Mouse (Mus musculus) E14TG2a.4 (cell line): Measurements from ENCODE around the gene Armc3.

Experiments
- H3K27me3 ChIP-seq: 2 replicates; pipeline ENCODE4 v1.6.1; 2014; ENCODE audit warnings: low read length, control low read depth; ENCODE audit not compliant: insufficient read depth
- H3K36me3 ChIP-seq: 2 replicates; pipeline ENCODE4 v1.6.1; 2014; ENCODE audit warnings: low read length, control low read depth; ENCODE audit not compliant: insufficient read depth
- H3K4me1 ChIP-seq: replicated peaks from 2 replicates; pipeline ENCODE4 v1.6.1; 2014; ENCODE audit warnings: low read depth, low read length, control low read depth
- H3K4me3 ChIP-seq: replicated peaks from 2 replicates; pipeline ENCODE4 v1.5.1; 2014; ENCODE audit warnings: mild to moderate bottlenecking, low read length
- H3K9me3 ChIP-seq: 2 replicates; pipeline ENCODE4 v1.6.1; 2014; ENCODE audit warnings: low read length, control low read depth
- CTCF ChIP-seq: conservative IDR thresholded peaks from 2 replicates; pipeline ENCODE4 v1.5.1; 2014; ENCODE audit warnings: low read length
- NANOG ChIP-seq: IDR thresholded peaks from 2 replicates; pipeline ENCODE4 v1.6.1; 2014; ENCODE audit warnings: borderline replicate concordance, low read length, mixed read lengths
- POU5F1 ChIP-seq: IDR thresholded peaks from 2 replicates; pipeline ENCODE4 v1.6.1; 2014; ENCODE audit warnings: low read length, borderline replicate concordance

The Armc3 gene

DNA sequence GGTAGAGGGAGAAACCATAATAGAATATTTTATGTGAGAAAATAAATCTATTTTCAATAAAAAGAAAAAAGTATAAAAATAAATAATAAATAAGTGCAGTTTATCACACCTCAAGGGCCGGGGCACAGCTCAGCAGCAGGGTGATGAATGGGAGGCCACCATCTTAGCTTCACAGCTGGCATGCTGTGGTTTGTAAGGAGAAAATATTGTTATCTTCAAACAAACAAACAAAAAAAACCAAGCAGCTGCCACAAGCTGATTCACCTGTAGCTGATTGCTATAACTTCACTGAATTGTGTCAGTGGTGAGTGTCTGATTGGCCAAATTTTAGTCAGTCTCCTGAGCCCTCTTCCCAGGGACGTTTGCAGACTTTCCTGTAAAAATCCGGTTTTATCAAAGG, 120.2 kb downstream of the Armc3 start:
- H3K4me1 ChIP-seq: no peaks in the 10 kb centered on the region
- H3K27me3 ChIP-seq: peaks cover 17% of the 10 kb centered on the region
- H3K36me3 ChIP-seq: no peaks in the 10 kb centered on the region
- no peak for TF ChIP-seq CTCF
- TF ChIP-seq NANOG: no peak
- no peak for TF ChIP-seq POU5F1
- H3K9me3 ChIP-seq: peaks cover 16% of the 10 kb centered on the region
- no peak overlapping the region for H3K4me3 ChIP-seq

DNA sequence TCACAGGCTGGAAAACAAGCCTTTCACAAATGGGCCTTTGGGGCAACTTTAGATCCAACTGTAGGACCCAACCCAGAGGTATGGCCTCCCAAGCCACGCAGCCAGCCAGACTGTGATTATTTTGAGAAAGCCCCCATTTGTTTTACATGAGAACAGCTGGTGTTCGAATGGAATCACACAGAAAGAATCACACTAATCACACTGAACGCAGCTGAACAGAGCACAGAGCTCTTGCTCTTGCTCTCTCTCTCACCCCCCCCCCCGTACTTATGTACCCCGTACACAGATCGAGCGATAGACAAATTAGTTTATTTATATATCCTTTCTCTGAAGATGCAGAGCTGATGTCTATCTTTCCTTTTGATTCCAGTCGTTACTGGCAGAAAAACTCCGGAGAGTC, 123.3 kb downstream of the Armc3 start:
- H3K27me3 ChIP-seq: peaks cover 12% of the 10 kb centered on the region; the same call in 1 of the 2 replicates
- no peak overlapping the region for H3K4me3 ChIP-seq
- TF ChIP-seq CTCF (no peak), POU5F1 (no peak), NANOG (no peak)
- H3K36me3 ChIP-seq: no peaks in the 10 kb centered on the region
- no peaks in the 10 kb centered on the region for H3K4me1 ChIP-seq
- H3K9me3 ChIP-seq: no peaks in the 10 kb centered on the region

DNA sequence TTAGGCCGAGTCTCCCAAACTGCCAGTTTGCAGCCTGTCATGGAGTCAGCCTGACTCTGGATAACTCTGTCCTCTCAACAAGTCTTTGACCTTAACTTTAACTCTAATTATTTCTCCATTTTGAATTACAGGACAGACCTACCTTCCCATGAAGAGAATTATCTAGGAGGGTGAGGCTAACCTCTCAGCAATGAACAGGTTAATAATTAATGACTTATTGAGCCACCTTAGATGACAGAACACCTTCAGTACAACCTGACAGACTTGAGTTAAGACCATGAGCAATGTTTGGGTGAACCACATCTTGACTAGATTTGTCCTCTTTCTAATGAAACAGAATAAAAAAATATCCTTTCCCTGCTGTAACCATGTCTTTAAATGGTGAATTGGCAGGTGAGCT, 127.3 kb downstream of the Armc3 start:
- no peak overlapping the region for H3K4me3 ChIP-seq
- no peaks in the 10 kb centered on the region for H3K4me1 ChIP-seq
- no peaks in the 10 kb centered on the region for H3K27me3 ChIP-seq
- H3K9me3 ChIP-seq: no peaks in the 10 kb centered on the region
- no peak for TF ChIP-seq NANOG
- TF ChIP-seq POU5F1: no peak
- TF ChIP-seq CTCF: no peak
- no peaks in the 10 kb centered on the region for H3K36me3 ChIP-seq

DNA sequence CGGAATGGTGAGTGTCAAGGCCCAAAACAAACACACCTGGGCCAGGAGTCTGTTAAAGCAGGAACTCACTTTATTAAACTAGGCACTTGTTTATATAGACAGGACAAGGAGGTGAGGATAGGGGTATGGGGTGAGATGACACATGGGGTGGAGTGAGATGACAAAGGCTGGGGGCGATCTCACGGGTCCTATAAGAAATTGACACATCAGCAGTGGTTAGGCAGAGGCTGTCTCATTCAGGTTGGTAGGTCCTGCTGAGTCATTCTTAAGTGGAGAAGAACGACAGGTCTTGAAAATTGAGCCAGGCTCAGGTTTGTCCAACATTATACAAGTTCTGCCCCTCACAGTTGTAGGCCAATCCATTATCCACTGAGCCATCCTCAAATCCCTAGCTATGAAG, 128.7 kb downstream of the Armc3 start:
- H3K9me3 ChIP-seq: no peaks in the 10 kb centered on the region
- no peaks in the 10 kb centered on the region for H3K4me1 ChIP-seq
- no peak for TF ChIP-seq CTCF
- TF ChIP-seq POU5F1: no peak
- no peak for TF ChIP-seq NANOG
- H3K27me3 ChIP-seq: no peaks in the 10 kb centered on the region
- H3K4me3 ChIP-seq: no peak overlapping the region
- no peaks in the 10 kb centered on the region for H3K36me3 ChIP-seq

DNA sequence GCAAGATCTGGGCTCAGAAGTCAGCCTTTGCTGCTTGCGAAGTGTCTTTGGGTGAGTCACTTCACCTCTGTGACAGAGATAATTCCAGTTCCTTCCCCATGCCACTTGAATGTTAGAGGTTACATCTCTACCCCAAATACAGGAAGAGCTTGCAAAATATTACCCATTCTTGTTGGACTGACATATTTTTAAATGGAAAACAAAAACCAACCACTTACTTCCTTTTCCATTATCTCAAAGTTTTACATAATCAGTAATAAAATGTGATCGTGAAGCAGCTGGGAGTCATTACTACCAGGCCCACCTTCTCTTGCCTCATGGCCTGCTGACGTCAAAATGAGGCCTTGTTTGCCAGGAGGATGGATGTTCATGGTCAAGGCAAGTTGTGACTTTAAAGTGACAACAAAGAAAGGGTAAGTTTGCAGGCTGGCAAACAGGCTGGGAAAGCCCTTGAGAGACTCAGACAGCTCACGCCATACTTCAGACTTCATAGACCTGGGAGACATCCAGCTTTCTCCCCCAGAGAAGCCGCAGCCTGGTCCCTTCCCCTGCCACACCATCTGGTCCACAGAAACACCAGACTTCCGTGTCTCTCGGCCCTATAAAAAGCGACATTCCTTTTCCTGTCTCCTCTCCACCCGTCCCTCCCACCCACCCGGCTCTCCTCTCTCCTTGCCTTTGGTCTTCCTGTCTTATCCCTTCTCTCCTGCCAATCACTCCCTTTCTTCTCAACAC, 145.0 kb downstream of the Armc3 start:
- no peaks in the 10 kb centered on the region for H3K9me3 ChIP-seq
- H3K36me3 ChIP-seq: no peaks in the 10 kb centered on the region
- no peak overlapping the region for H3K4me3 ChIP-seq
- H3K4me1 ChIP-seq: no peaks in the 10 kb centered on the region
- 0 out of 2 replicates have a peak, but pooled peaks cover 3% of the 10 kb centered on the region for H3K27me3 ChIP-seq
- TF ChIP-seq CTCF (no peak), NANOG (no peak), POU5F1 (no peak)

DNA sequence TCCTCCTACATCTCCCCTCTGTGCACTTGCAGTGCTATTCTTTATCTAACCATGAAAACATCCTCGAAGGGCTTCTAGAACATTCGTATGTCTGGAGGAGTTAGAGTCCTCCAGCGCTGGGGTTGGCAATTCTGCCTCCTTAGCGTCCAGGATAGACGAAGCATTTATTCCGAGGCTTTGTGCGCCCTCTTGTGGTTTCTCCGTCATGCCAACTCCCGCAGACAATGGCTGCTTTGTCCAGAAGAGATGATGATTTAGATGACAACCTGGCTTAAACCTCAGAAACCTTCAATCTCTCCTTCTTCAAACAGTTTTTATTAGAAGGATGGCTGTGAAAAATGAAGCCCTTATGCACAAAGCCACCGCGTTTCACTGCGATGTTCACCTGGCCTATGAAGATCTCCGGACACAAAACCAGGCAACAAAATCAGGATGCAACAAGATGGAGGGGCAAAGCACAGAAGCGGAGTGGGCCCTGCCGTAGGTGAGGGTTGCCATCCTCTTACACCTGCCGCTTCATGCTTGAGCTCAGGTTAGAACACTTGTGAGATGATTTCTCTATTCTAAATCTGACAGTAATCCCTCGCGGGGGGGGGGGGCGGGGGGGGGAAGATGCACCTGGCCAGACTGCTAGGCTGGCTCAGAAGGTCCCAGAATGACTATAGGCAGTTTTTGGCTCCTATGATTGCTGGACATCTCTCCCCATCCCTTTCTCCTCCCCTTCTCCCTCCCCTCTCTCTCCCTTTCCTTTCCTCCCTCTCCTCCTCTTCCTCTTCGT, 145.7 kb downstream of the Armc3 start:
- 0 out of 2 replicates have a peak, but pooled peaks cover 3% of the 10 kb centered on the region for H3K27me3 ChIP-seq
- TF ChIP-seq NANOG (no peak), CTCF (peak; percentile 73), POU5F1 (no peak)

DNA sequence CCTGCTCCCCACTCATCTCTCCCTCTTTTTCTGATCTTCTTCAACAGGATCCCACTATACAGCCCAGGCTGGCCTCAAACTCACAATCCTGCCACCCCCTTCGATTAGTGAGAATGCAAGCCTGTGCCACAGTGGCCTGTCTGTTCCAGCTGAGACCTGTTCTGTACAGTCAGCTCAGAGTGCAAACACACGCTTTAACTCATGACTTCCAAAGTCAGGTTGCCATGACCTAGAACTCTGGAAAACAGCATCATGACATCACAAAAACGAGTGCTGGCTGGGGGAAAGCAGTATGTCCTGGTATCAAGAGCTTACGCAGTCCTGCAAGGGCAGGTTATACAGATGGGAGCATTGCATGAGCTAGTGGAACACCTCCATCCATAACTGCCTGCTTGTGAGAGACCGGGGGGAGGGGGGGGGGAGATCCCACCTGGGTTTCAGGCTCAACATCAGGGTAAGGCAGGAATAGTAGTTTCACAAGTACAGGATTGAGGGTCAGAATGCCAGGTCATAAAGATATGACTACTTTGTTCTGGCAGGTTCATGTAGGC, 146.4 kb downstream of the Armc3 start:
- H3K9me3 ChIP-seq: no peaks in the 10 kb centered on the region
- H3K4me3 ChIP-seq: no peak overlapping the region
- no peaks in the 10 kb centered on the region for H3K36me3 ChIP-seq
- TF ChIP-seq POU5F1 (no peak), NANOG (no peak), CTCF (no peak)
- no peaks in the 10 kb centered on the region for H3K4me1 ChIP-seq
- H3K27me3 ChIP-seq: 0 out of 2 replicates have a peak, but pooled peaks cover 3% of the 10 kb centered on the region

More for the DNA sequence above, 145.7 kb downstream of the Armc3 start:
- H3K4me1 ChIP-seq: no peaks in the 10 kb centered on the region
- H3K9me3 ChIP-seq: no peaks in the 10 kb centered on the region
- no peaks in the 10 kb centered on the region for H3K36me3 ChIP-seq
- H3K4me3 ChIP-seq: no peak overlapping the region

DNA sequence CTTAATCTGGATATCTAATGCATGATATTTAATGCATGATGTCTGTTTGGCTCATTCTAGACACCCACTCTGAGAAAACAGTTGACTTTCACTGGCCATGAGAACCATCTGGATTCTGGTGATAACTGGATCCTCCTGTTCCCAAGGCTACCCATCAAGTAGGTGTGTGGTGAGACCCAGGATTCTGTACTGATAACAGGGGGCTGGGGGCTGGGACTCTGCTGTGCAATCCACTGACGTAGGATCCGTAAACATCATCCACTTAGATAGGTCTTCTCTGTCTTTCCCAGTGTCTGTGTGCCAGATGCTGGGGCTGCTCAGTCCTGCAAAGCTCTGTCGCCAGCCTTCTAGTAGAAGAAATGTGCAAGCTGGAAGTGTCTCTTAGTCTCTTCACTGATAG, 149.4 kb downstream of the Armc3 start:
- Histone ChIP-seq H3K9me3 (peaks cover 12% of the 10 kb centered on the region), H3K4me3 (no peak overlapping the region), H3K4me1 (no peaks in the 10 kb centered on the region), H3K27me3 (0 out of 2 replicates have a peak, but pooled peaks cover 3% of the 10 kb centered on the region), H3K36me3 (no peaks in the 10 kb centered on the region)
- TF ChIP-seq NANOG: no peak

DNA sequence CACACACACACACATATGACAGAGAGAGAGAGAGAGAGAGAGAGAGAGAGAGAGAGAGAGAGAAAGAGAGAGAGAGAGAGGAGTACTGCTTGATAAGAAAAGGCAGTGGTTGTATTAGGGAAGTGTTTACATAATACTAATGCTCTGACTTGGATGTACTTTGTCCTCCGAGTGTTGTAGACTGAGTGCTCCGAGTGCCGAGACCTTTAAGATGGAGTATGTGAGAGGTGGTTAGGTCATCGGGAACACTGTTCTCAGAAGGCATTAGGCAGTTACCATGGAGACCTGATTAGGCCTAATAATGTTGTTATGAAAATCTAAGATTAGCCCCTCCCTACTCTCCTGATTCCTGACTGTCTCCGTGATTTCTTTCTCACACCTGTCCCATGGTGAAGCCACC, 151.1 kb downstream of the Armc3 start:
- H3K27me3 ChIP-seq: 0 out of 2 replicates have a peak, but pooled peaks cover 3% of the 10 kb centered on the region
- H3K9me3 ChIP-seq: peaks cover 17% of the 10 kb centered on the region
- no peak for TF ChIP-seq CTCF
- TF ChIP-seq NANOG: no peak
- TF ChIP-seq POU5F1: no peak
- H3K36me3 ChIP-seq: no peaks in the 10 kb centered on the region
- no peaks in the 10 kb centered on the region for H3K4me1 ChIP-seq
- no peak overlapping the region for H3K4me3 ChIP-seq
